Mouse (Mus musculus): ENCODE data around the gene Lctl.

Lctl gene

GRCm38 (mm10) chr9:64184166-64184840, 67.4 kb downstream of the Lctl start:
- DNase-seq (ENCODE audit: low read depth, low spot score), result no peak

All from forelimb bud, embryonic 11.5 days (tissue).